In the genomic region with DNA sequence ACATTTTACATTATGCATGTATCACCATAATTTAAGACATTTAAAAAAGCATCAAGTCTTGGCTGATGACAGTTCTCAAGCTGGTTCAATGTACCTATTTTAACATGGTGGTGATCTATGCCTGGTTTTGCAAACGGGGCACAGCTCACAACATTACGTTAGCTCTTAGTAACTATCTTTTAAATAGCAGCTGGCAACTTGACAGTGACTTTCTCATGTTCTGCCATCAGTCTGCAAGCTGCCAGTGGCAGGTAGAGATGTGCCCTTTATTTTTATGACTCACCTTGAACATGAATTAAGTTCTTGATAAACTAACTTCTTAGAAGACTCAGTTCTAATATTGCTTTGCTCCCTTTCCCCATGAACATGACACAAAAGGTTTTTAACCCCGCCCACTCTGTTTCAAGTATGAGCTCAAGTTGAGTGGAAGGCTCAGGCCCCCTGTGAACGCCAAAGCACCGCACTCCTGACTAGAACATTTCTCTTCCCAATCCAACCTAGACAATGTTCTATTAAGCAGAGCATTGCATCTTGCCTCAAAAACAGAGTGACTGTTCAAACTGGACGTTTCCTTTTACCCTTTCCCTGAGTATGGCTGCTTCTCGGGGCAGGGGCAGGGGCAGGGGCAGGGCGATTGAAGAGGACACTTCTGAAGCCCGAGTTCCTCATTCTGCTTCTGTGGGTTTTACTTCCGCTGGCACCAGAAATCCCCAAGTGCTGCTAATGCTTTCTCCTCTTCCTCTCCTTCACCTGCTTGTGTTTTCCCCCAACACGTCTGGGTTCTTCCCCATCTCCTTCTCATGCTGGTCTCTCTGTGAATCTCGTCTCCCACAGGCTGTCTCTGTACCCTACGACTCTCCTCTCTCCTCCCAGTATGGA, we compare ENCODE assay signal across 15 mouse cellular contexts. TPM values are rescaled to one million over a fixed set of nuclear protein-coding genes. Genes with fewer than 3 reads are reported as not detected.
A peak's percentile ranks its signal among the peaks of the same experiment; 100 is the strongest.
DNase-seq lines count a peak whose midpoint lies in the region; ATAC-seq and TF ChIP-seq lines count a peak whose summit lies in the region.
"Had no signal": no experiment of that assay in that cellular context is flagged by ENCODE, and none has a peak within 500 bp of the region (broad histone marks: within the 10 kb centered on the region; RNA-seq: fewer than 3 reads in every experiment).

No protein-coding gene starts in this region.

- 0 out of 2 replicates have a peak, but pooled peaks cover 5% of the 10 kb centered on the region for H3K4me1 ChIP-seq in liver, postnatal 0 days (ENCODE audit: insufficient read depth)
- H3K4me1 ChIP-seq in liver, embryonic 11.5 days (replicated peaks; ENCODE audit: control insufficient read depth, insufficient read depth, low read length), result no peaks in the 10 kb centered on the region
- H3K4me1 ChIP-seq in CH12.LX (ENCODE audit: control insufficient read depth in 1 of 2, insufficient read depth in 2 of 2), result peaks cover 31 to 90% of the 10 kb centered on the region in 2 experiments
- H3K4me1 ChIP-seq in hindbrain, embryonic 10.5 days (replicated peaks), result no peaks in the 10 kb centered on the region
- H3K4me1 ChIP-seq: embryonic facial prominence, embryonic 15.5 days; heart, embryonic 10.5 days; hindbrain, embryonic 15.5 days; neural tube, embryonic 15.5 days had no signal

- dilution Hi-C loops in CH12.LX (cut with MboI; ENCODE audit: extremely low pct_ligation_motif_present, extremely low pct_unique_long_range_greater_than_20kb, low sequenced_read_pairs), result no loop called here

- no peaks in the 10 kb centered on the region for H3K9me3 ChIP-seq in liver, postnatal 0 days (ENCODE audit: low read length)
- no peaks in the 10 kb centered on the region for H3K9me3 ChIP-seq in liver, embryonic 11.5 days (ENCODE audit: control insufficient read depth, low read length)
- H3K9me3 ChIP-seq in CH12.LX (replicated peaks; ENCODE audit: low read length), result no peaks in the 10 kb centered on the region
- H3K9me3 ChIP-seq in hindbrain, embryonic 10.5 days, result no peaks in the 10 kb centered on the region
- H3K9me3 ChIP-seq: embryonic facial prominence, embryonic 15.5 days; heart, embryonic 10.5 days; hindbrain, embryonic 15.5 days; neural tube, embryonic 15.5 days had no signal

- TF ChIP-seq CTCF in liver, postnatal 0 days (IDR thresholded peaks at IDR 0.05; ENCODE audit: low read depth), result no peak
- TF ChIP-seq CTCF in CH12.LX (conservative IDR thresholded peaks at IDR 0.05 in 1 of 2, IDR thresholded peaks at IDR 0.05 in 1 of 2; ENCODE audit: low read depth in 2 of 2, low read length in 2 of 2), result no peak

- TF ChIP-seq POLR2A in CH12.LX (IDR thresholded peaks at IDR 0.05; ENCODE audit: low read depth, low read length), result peak; percentile 44; the same call in 1 of the 2 replicates

- 43% methylated on average over 13 of the region's 13 CpGs for WGBS in liver, postnatal 0 days (ENCODE audit: insufficient replicate concordance)
- WGBS in liver, embryonic 11.5 days, result 57% methylated on average over 13 of the region's 13 CpGs
- WGBS in hindbrain, embryonic 10.5 days, result 85% methylated on average over 13 of the region's 13 CpGs

- no peaks in the 10 kb centered on the region for H3K79me2 ChIP-seq in CH12.LX (replicated peaks; ENCODE audit: control insufficient read depth, extremely low read depth, insufficient read depth, poor library complexity, severe bottlenecking)

- no peak for TF ChIP-seq EP300 in liver, postnatal 0 days (IDR thresholded peaks at IDR 0.05; ENCODE audit: low read depth)
- peak; percentile 82 for TF ChIP-seq EP300 in CH12.LX (IDR thresholded peaks at IDR 0.05; ENCODE audit: low read length)

- no peaks in the 10 kb centered on the region for H3K36me3 ChIP-seq in liver, postnatal 0 days (replicated peaks; ENCODE audit: insufficient read depth, low read length)
- H3K36me3 ChIP-seq in liver, embryonic 11.5 days (ENCODE audit: control insufficient read depth, insufficient read depth, low read length), result no peaks in the 10 kb centered on the region
- H3K36me3 ChIP-seq in CH12.LX (replicated peaks in 1 of 2; ENCODE audit: control insufficient read depth in 1 of 2, insufficient read depth in 1 of 2, low read length in 1 of 2), result no peaks in the 10 kb centered on the region
- H3K36me3 ChIP-seq in hindbrain, embryonic 10.5 days, result no peaks in the 10 kb centered on the region
- H3K36me3 ChIP-seq: embryonic facial prominence, embryonic 15.5 days; heart, embryonic 10.5 days; hindbrain, embryonic 15.5 days; neural tube, embryonic 15.5 days had no signal

- H3K4me3 ChIP-seq in liver, postnatal 0 days (ENCODE audit: low read depth, low read length), result no peak overlapping the region
- no peak overlapping the region for H3K4me3 ChIP-seq in liver, embryonic 11.5 days (ENCODE audit: low read depth, low read length)
- H3K4me3 ChIP-seq in CH12.LX (replicated peaks in 1 of 3; ENCODE audit: low read depth in 2 of 3, low read length in 2 of 3, poor library complexity in 1 of 3), result peak overlapping the region in 1 of 3 experiments; percentile 33
- no peak overlapping the region for H3K4me3 ChIP-seq in hindbrain, embryonic 10.5 days
- H3K4me3 ChIP-seq: embryonic facial prominence, embryonic 15.5 days; heart, embryonic 10.5 days; hindbrain, embryonic 15.5 days; neural tube, embryonic 15.5 days had no signal

- H3K27ac ChIP-seq in liver, postnatal 0 days (ENCODE audit: low read depth), result peak overlapping the region; percentile 66
- H3K27ac ChIP-seq in liver, embryonic 11.5 days (ENCODE audit: low read depth, low read length), result no peak overlapping the region
- H3K27ac ChIP-seq in CH12.LX (ENCODE audit: insufficient read depth, low read depth), result peak overlapping the region; percentile 92
- no peak overlapping the region for H3K27ac ChIP-seq in hindbrain, embryonic 10.5 days
- H3K27ac ChIP-seq: embryonic facial prominence, embryonic 15.5 days; heart, embryonic 10.5 days; hindbrain, embryonic 15.5 days; neural tube, embryonic 15.5 days had no signal

- H3K27me3 ChIP-seq in liver, postnatal 0 days (ENCODE audit: insufficient read depth, low read length), result no peaks in the 10 kb centered on the region
- no peaks in the 10 kb centered on the region for H3K27me3 ChIP-seq in liver, embryonic 11.5 days (replicated peaks; ENCODE audit: control insufficient read depth, insufficient read depth, low read length)
- H3K27me3 ChIP-seq in CH12.LX (replicated peaks), result no peaks in the 10 kb centered on the region
- H3K27me3 ChIP-seq in hindbrain, embryonic 10.5 days (ENCODE audit: insufficient read depth, poor library complexity, severe bottlenecking), result no peaks in the 10 kb centered on the region
- H3K27me3 ChIP-seq: embryonic facial prominence, embryonic 15.5 days; hindbrain, embryonic 15.5 days; neural tube, embryonic 15.5 days had no signal

- peak; percentile 26 for DNase-seq in liver, postnatal 0 days
- DNase-seq in liver, embryonic 11.5 days (ENCODE audit: low spot score), result no peak
- peak; percentile 85 for DNase-seq in CH12.LX (ENCODE audit: extremely low read depth)
- peak; percentile 51 to 73 for DNase-seq in spleen, postnatal 4 days (ENCODE audit: low spot score in 2 of 2)
- DNase-seq in hindbrain, embryonic 10.5 days (ENCODE audit: low spot score), result no peak
- no peak for DNase-seq in adrenal gland, postnatal 10 days
- DNase-seq: cerebellum, postnatal 10 days; midbrain, embryonic 14.5 days; right cerebral cortex, postnatal 14 days had no signal

- no peak overlapping the region for H3K4me2 ChIP-seq in liver, postnatal 0 days (ENCODE audit: low read depth, low read length)
- H3K4me2 ChIP-seq in liver, embryonic 11.5 days, result no peak overlapping the region
- peak overlapping the region; percentile 84 for H3K4me2 ChIP-seq in CH12.LX (ENCODE audit: insufficient read depth, low read depth, poor library complexity, severe bottlenecking)
- H3K4me2 ChIP-seq: embryonic facial prominence, embryonic 15.5 days; hindbrain, embryonic 15.5 days; neural tube, embryonic 15.5 days had no signal

- ATAC-seq in liver, postnatal 0 days, result no peak
- ATAC-seq in liver, embryonic 11.5 days (replicated peaks; ENCODE audit: low FRiP score), result no peak
- peak; percentile 97 for ATAC-seq in megakaryocyte, adult 5-6 weeks (ENCODE audit: poor library complexity, severe bottlenecking)
- ATAC-seq in erythroid progenitor cell, adult 5-6 weeks (replicated peaks; ENCODE audit: low FRiP score, poor library complexity, severe bottlenecking), result no peak

- no peak overlapping the region for H3K9ac ChIP-seq in liver, postnatal 0 days (replicated peaks)
- H3K9ac ChIP-seq in liver, embryonic 11.5 days (ENCODE audit: low read depth, low read length), result no peak overlapping the region
- H3K9ac ChIP-seq in CH12.LX (ENCODE audit: insufficient read depth, low read depth), result peak overlapping the region; percentile 32; the same call in 1 of the 2 replicates
- H3K9ac ChIP-seq: embryonic facial prominence, embryonic 15.5 days; hindbrain, embryonic 15.5 days; neural tube, embryonic 15.5 days had no signal

- TF ChIP-seq RAD21 in CH12.LX (IDR thresholded peaks at IDR 0.05; ENCODE audit: low read depth, low read length), result no peak; the same call in 1 of the 2 replicates

- in situ Hi-C loops in CH12.LX (cut with MboI; ENCODE audit: low pct_ligation_motif_present, low pct_unique_long_range_greater_than_20kb, low sequenced_read_pairs), result loop anchor here (25.0 kb wide), 1 partner anchor 243 kb away; a partner anchor contains a TSS

TF ChIP-seq in CH12.LX, 34 proteins besides CTCF, POLR2A, EP300 and RAD21 (continues in another document):
- no peak for TF ChIP-seq SMC3 (IDR thresholded peaks at IDR 0.05; ENCODE audit: low read depth, low read length)
- TF ChIP-seq SIN3A (IDR thresholded peaks at IDR 0.05; ENCODE audit: low read length), result no peak
- TF ChIP-seq ELF1 (IDR thresholded peaks at IDR 0.05; ENCODE audit: low read depth, low read length), result peak; percentile 70
- TF ChIP-seq MYC (IDR thresholded peaks at IDR 0.05; ENCODE audit: low read depth, low read length), result 0 out of 2 replicates have a peak, but pooled peaks have one; percentile 53
- TF ChIP-seq MAX (IDR thresholded peaks at IDR 0.05; ENCODE audit: low read length), result no peak; the same call in 1 of the 2 replicates
- no peak for TF ChIP-seq NELFE (IDR thresholded peaks at IDR 0.05; ENCODE audit: low read depth, low read length)
- 0 out of 2 replicates have a peak, but pooled peaks have one; percentile 8 for TF ChIP-seq MAFK (IDR thresholded peaks at IDR 0.05; ENCODE audit: insufficient replicate concordance, low read length)

RNA-seq across cellular contexts. Expression of a gene that starts 29.1 kb away (rescaled TPM):
- 19.1 and 20.2 TPM in 2 replicates for polyA plus RNA-seq in liver, postnatal 0 days (2015; fragmentation: Nextera tagmentation; extraction: Ambion mirVana)
- polyA plus RNA-seq in liver, embryonic 11.5 days (2014; fragmentation: Nextera tagmentation; extraction: Ambion mirVana), result 35.7 and 37.9 TPM in 2 replicates
- 28.7 and 37.1 TPM in 2 replicates for total RNA-seq in CH12.LX (2012; rRNA removed)
- total RNA-seq in CH12.LX (2014; rRNA removed), result 29.4 and 32.7 TPM in 2 replicates
- 78.5 and 89.7 TPM in 2 replicates for polyA plus RNA-seq in CH12.LX (2012; ENCODE audit: insufficient read length, low read depth)
- total RNA-seq in megakaryocyte, adult 5-6 weeks (2015), result 40.0 and 63.5 TPM in 2 replicates
- 29.7 and 40.2 TPM in 2 replicates for total RNA-seq in megakaryocyte, adult 5-6 weeks (2017)
- 70.2 and 70.8 TPM in 2 replicates for polyA plus RNA-seq in hindbrain, embryonic 10.5 days (2016; fragmentation: Nextera tagmentation; extraction: Ambion mirVana)
- 110 and 116 TPM in 2 replicates for total RNA-seq in erythroid progenitor cell, adult 5-6 weeks (2015; ENCODE audit: low replicate concordance)
- total RNA-seq in erythroid progenitor cell, adult 5-6 weeks (2017; ENCODE audit: low replicate concordance), result 86.8 and 99.9 TPM in 2 replicates
- total RNA-seq in adrenal gland, postnatal 10 days (2021), result 10 to 100 TPM; 44.9 to 61.7 TPM

Comparison
In these comparisons a context has a peak if more than half of its experiments do, and no peak if none do; other contexts are left out.
1. DNase-seq: peak in liver, postnatal 0 days (single experiment), CH12.LX (single experiment) and spleen, postnatal 4 days (2 of 2); none in liver, embryonic 11.5 days (single experiment), hindbrain, embryonic 10.5 days (single experiment) and adrenal gland, postnatal 10 days (single experiment).
2. H3K27ac ChIP-seq: peak in liver, postnatal 0 days (single experiment) and CH12.LX (single experiment); none in liver, embryonic 11.5 days (single experiment) and hindbrain, embryonic 10.5 days (single experiment).